Mouse (Mus musculus) MEL (cell line): Measurements from ENCODE around the gene Slc2a3.

ENCODE experiments used
- CHD1 ChIP-seq: IDR thresholded peaks from 2 replicates; pipeline ENCODE4 v1.6.1; 2012; ENCODE audit warnings: low read depth, mild to moderate bottlenecking, inconsistent platforms, low read length, improper control_type of control experiment
- CTCF ChIP-seq, 3 experiments: IDR thresholded peaks in 2 of 3; conservative IDR thresholded peaks in 1 of 3; 2 replicates each; pipeline ENCODE4 v1.5.1; 2011 to 2012; ENCODE audit warnings: low read length in 3 of 3, low read depth in 2 of 3, mild to moderate bottlenecking in 2 of 3, improper control_type of control experiment in 1 of 3, inconsistent platforms in 1 of 3, mixed read lengths in 1 of 3, moderate library complexity in 1 of 3; ENCODE audit not compliant: control insufficient read depth in 1 of 3, insufficient read depth in 1 of 3, poor library complexity in 1 of 3, severe bottlenecking in 1 of 3
- E2F4 ChIP-seq: IDR thresholded peaks from 2 replicates; pipeline ENCODE4 v1.6.1; 2011; ENCODE audit warnings: low read depth, low read length, improper control_type of control experiment, borderline replicate concordance
- EP300 ChIP-seq, 2 experiments: IDR thresholded peaks; 2 replicates each; pipeline ENCODE4 v1.6.1; 2011; ENCODE audit warnings: improper control_type of control experiment in 2 of 2, low read length in 2 of 2, low read depth in 1 of 2, mild to moderate bottlenecking in 1 of 2
- MYC ChIP-seq: IDR thresholded peaks from 2 replicates; pipeline ENCODE4 v1.6.1; 2011; ENCODE audit warnings: low read depth, mild to moderate bottlenecking, low read length, improper control_type of control experiment, moderate library complexity
- POLR2A ChIP-seq, 2 experiments: IDR thresholded peaks; 2 replicates each; pipeline ENCODE4 v1.6.1; 2011 to 2012; ENCODE audit warnings: low read length in 2 of 2, mild to moderate bottlenecking in 2 of 2, control low read depth in 1 of 2, improper control_type of control experiment in 1 of 2, low read depth in 1 of 2, moderate library complexity in 1 of 2; ENCODE audit not compliant: control insufficient read depth in 1 of 2, insufficient read depth in 1 of 2, poor library complexity in 1 of 2
- SIN3A ChIP-seq: IDR thresholded peaks from 2 replicates; pipeline ENCODE4 v1.6.1; 2012; ENCODE audit warnings: low read length, improper control_type of control experiment, inconsistent platforms

GRCm38 (mm10) chr6:122741460-122742227, 59.8 kb downstream of the Slc2a3 start:
- TF ChIP-seq CTCF (IDR thresholded peaks at IDR 0.05 in 2 of 3, conservative IDR thresholded peaks at IDR 0.05 in 1 of 3; ENCODE audit: control insufficient read depth in 1 of 3, insufficient read depth in 1 of 3, low read depth in 2 of 3, low read length in 3 of 3, poor library complexity in 1 of 3, severe bottlenecking in 1 of 3), result no peak
- no peak for TF ChIP-seq CHD1
- no peak for TF ChIP-seq POLR2A (IDR thresholded peaks at IDR 0.05; ENCODE audit: control insufficient read depth in 1 of 2, insufficient read depth in 1 of 2, low read depth in 1 of 2, low read length in 2 of 2, poor library complexity in 1 of 2)
- no peak for TF ChIP-seq E2F4
- no peak for TF ChIP-seq SIN3A
- no peak for TF ChIP-seq MYC
- no peak for TF ChIP-seq EP300 (IDR thresholded peaks at IDR 0.05; ENCODE audit: low read depth in 1 of 2, low read length in 2 of 2)
